Mouse (Mus musculus): ENCODE results near the gene Pgam2.

GRCm38 (mm10) chr11:5753755-5754154, 49.8 kb downstream of the Pgam2 start:
- TF ChIP-seq GATA1 (IDR thresholded peaks at IDR 0.05; ENCODE audit: borderline replicate concordance, low read length) (no peak), FLI1 (IDR thresholded peaks at IDR 0.05; ENCODE audit: low read length) (no peak)
